Mouse (Mus musculus): ENCODE results near the gene AC131692.1. TPM values are rescaled to one million over a fixed set of nuclear protein-coding genes. Genes with fewer than 3 reads are reported as not detected.

The AC131692.1 gene
- polyA plus RNA-seq, 1 experiment from 2014 or later: 0.22 TPM

Small RNA genes lying within 50 kb of the gene (microRNA-seq; reads per million reads assigned to microRNA genes)
- gene Mir6988: 0.68 reads per million

Other genes starting within 250 kb of the AC131692.1 start
- gene Frmd8, start 219.1 kb upstream of the AC131692.1 start, polyA plus RNA-seq (2014; fragmentation: Nextera tagmentation; extraction: Ambion mirVana): 18.2 and 18.9 TPM in 2 replicates
- gene Slc25a45, start 216.6 kb upstream of the AC131692.1 start, polyA plus RNA-seq (2014; fragmentation: Nextera tagmentation; extraction: Ambion mirVana): 2.1 and 2.5 TPM in 2 replicates
- gene Tigd3, start 200.3 kb upstream of the AC131692.1 start, polyA plus RNA-seq (2014; fragmentation: Nextera tagmentation; extraction: Ambion mirVana): 2.0 and 2.1 TPM in 2 replicates
- gene Dpf2, start 181.4 kb upstream of the AC131692.1 start, polyA plus RNA-seq (2014; fragmentation: Nextera tagmentation; extraction: Ambion mirVana): 131 and 145 TPM in 2 replicates
- gene Cdc42ep2, start 169.6 kb upstream of the AC131692.1 start, polyA plus RNA-seq (2014; fragmentation: Nextera tagmentation; extraction: Ambion mirVana): 7.0 and 9.3 TPM in 2 replicates
- gene Pola2, start 130.2 kb upstream of the AC131692.1 start, polyA plus RNA-seq (2014; fragmentation: Nextera tagmentation; extraction: Ambion mirVana): 84.4 and 87.9 TPM in 2 replicates
- gene Slc22a20, start 108.3 kb upstream of the AC131692.1 start, polyA plus RNA-seq (2014; fragmentation: Nextera tagmentation; extraction: Ambion mirVana): not detected in 2 replicates
- gene Capn1, start 78.5 kb upstream of the AC131692.1 start, polyA plus RNA-seq (2014; fragmentation: Nextera tagmentation; extraction: Ambion mirVana): 9.4 and 10.1 TPM in 2 replicates
- gene Syvn1, start 47.8 kb upstream of the AC131692.1 start, polyA plus RNA-seq (2014; fragmentation: Nextera tagmentation; extraction: Ambion mirVana): 24.5 and 28.1 TPM in 2 replicates
- 82.1 and 82.5 TPM in 2 replicates for gene Mrpl49, start 36.6 kb upstream of the AC131692.1 start, polyA plus RNA-seq (2014; fragmentation: Nextera tagmentation; extraction: Ambion mirVana)
- gene Fau, start 36.6 kb upstream of the AC131692.1 start, polyA plus RNA-seq (2014; fragmentation: Nextera tagmentation; extraction: Ambion mirVana): 1,017 and 1,054 TPM in 2 replicates
- 33.8 and 38.3 TPM in 2 replicates for gene Znhit2, start 33.2 kb upstream of the AC131692.1 start, polyA plus RNA-seq (2014; fragmentation: Nextera tagmentation; extraction: Ambion mirVana)
- 30.6 and 31.4 TPM in 2 replicates for gene Tm7sf2, start 26.0 kb upstream of the AC131692.1 start, polyA plus RNA-seq (2014; fragmentation: Nextera tagmentation; extraction: Ambion mirVana)
- 63.9 and 65.0 TPM in 2 replicates for gene Vps51, start 17.2 kb upstream of the AC131692.1 start, polyA plus RNA-seq (2014; fragmentation: Nextera tagmentation; extraction: Ambion mirVana)
- gene Tmem262, start 14.4 kb upstream of the AC131692.1 start, polyA plus RNA-seq (2014; fragmentation: Nextera tagmentation; extraction: Ambion mirVana): not detected in 2 replicates
- 1.1 and 1.5 TPM in 2 replicates for gene Gm28374, start 12.2 kb upstream of the AC131692.1 start, polyA plus RNA-seq (2014; fragmentation: Nextera tagmentation; extraction: Ambion mirVana)
- gene Zfpl1, start 9.5 kb upstream of the AC131692.1 start, polyA plus RNA-seq (2014; fragmentation: Nextera tagmentation; extraction: Ambion mirVana): 70.9 and 77.0 TPM in 2 replicates
- gene Cdca5, start 9.4 kb upstream of the AC131692.1 start, polyA plus RNA-seq (2014; fragmentation: Nextera tagmentation; extraction: Ambion mirVana): 43.3 and 44.1 TPM in 2 replicates
- 4.1 and 4.4 TPM in 2 replicates for gene Naaladl1, start 11.4 kb downstream of the AC131692.1 start, polyA plus RNA-seq (2014; fragmentation: Nextera tagmentation; extraction: Ambion mirVana)
- gene Sac3d1, start 24.2 kb downstream of the AC131692.1 start, polyA plus RNA-seq (2014; fragmentation: Nextera tagmentation; extraction: Ambion mirVana): 53.9 and 59.9 TPM in 2 replicates
- gene Snx15, start 33.9 kb downstream of the AC131692.1 start, polyA plus RNA-seq (2014; fragmentation: Nextera tagmentation; extraction: Ambion mirVana): 35.4 and 36.0 TPM in 2 replicates
- 0.30 and 1.1 TPM in 2 replicates for gene Batf2, start 46.6 kb downstream of the AC131692.1 start, polyA plus RNA-seq (2014; fragmentation: Nextera tagmentation; extraction: Ambion mirVana)
- 101 and 110 TPM in 2 replicates for gene Arl2, start 47.1 kb downstream of the AC131692.1 start, polyA plus RNA-seq (2014; fragmentation: Nextera tagmentation; extraction: Ambion mirVana)
- gene Majin, start 90.0 kb downstream of the AC131692.1 start, polyA plus RNA-seq (2014; fragmentation: Nextera tagmentation; extraction: Ambion mirVana): not detected in 2 replicates
- 0.53 and 1.1 TPM in 2 replicates for gene Gpha2, start 132.0 kb downstream of the AC131692.1 start, polyA plus RNA-seq (2014; fragmentation: Nextera tagmentation; extraction: Ambion mirVana)
- 24.1 and 27.5 TPM in 2 replicates for gene Ppp2r5b, start 141.5 kb downstream of the AC131692.1 start, polyA plus RNA-seq (2014; fragmentation: Nextera tagmentation; extraction: Ambion mirVana)
- 11.6 and 12.9 TPM in 2 replicates for gene Atg2a, start 147.2 kb downstream of the AC131692.1 start, polyA plus RNA-seq (2014; fragmentation: Nextera tagmentation; extraction: Ambion mirVana)
- gene Ehd1, start 182.3 kb downstream of the AC131692.1 start, polyA plus RNA-seq (2014; fragmentation: Nextera tagmentation; extraction: Ambion mirVana): 46.9 and 47.7 TPM in 2 replicates
- 1.5 and 1.8 TPM in 2 replicates for gene Cdc42bpg, start 212.0 kb downstream of the AC131692.1 start, polyA plus RNA-seq (2014; fragmentation: Nextera tagmentation; extraction: Ambion mirVana)
- 55.2 and 56.2 TPM in 2 replicates for gene Men1, start 240.6 kb downstream of the AC131692.1 start, polyA plus RNA-seq (2014; fragmentation: Nextera tagmentation; extraction: Ambion mirVana)
- gene Map4k2, start 246.7 kb downstream of the AC131692.1 start, polyA plus RNA-seq (2014; fragmentation: Nextera tagmentation; extraction: Ambion mirVana): 7.6 and 9.2 TPM in 2 replicates